Mouse (Mus musculus): ENCODE data around the gene Trpc7.

GRCm38 (mm10) chr13:56751774-56752173 is 144.0 kb downstream of the Trpc7 start:
- TF ChIP-seq POLR2A (IDR thresholded peaks at IDR 0.05; ENCODE audit: extremely low read depth, insufficient read depth, low read length) (no peak), CTCF (IDR thresholded peaks at IDR 0.05; ENCODE audit: low read depth, low read length) (no peak)

All from liver, adult 2 months (tissue).